Mouse (Mus musculus): ENCODE data around the gene Plekha7.

Gene Plekha7

DNA sequence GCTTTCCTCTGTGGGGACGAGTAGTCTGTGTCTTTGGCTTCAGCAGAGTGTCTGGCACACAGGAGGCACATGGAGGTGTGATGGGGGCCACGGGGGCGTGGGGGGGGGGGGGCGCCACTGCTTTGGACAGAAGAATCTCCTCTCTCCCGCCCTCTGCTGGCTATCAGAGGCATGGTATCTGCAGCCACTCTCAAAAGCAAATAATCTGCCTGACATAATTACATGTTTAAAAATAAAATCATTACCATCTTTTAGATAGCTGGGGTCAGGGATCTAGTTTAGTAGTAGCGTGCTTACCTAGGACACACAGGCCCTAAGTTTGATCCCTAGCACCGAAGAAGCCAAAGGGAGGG, 60.8 kb downstream of the Plekha7 start:
- DNase-seq = peak; percentile 78 to 81

DNA sequence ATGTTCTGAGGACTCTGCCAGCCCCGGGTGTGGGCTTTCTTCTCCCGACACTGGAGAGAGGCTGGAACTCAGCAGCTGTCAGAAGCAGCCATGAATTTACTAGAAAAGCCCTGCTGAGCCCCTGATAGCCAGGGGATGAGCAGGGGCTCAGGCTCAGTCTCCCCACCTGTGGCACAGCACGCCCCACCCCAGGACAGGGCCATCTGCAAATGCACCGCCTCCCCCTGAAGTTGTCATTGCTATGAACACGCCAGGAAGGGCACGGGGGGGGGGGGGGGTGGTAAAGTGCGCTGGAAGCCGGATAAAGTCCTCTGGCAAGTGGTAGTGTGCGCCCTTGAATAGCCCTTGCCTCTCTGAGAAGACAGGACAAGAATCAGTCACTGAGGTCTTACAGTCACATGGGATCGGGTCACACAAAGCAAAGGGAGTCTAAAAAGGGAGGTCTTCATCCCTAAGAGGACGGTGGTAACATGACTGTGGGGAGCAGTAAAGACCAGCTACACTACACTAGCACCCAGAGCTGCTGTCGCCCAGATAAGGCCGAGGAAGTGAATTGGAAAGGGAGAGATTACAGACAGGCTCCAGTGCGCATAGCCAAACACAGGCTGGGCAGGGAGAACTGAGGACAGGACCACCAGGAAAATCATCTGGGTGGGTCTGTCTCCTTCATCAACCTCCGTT, 61.3 kb downstream of the Plekha7 start:
- peak; percentile 20 to 39 for DNase-seq

DNA sequence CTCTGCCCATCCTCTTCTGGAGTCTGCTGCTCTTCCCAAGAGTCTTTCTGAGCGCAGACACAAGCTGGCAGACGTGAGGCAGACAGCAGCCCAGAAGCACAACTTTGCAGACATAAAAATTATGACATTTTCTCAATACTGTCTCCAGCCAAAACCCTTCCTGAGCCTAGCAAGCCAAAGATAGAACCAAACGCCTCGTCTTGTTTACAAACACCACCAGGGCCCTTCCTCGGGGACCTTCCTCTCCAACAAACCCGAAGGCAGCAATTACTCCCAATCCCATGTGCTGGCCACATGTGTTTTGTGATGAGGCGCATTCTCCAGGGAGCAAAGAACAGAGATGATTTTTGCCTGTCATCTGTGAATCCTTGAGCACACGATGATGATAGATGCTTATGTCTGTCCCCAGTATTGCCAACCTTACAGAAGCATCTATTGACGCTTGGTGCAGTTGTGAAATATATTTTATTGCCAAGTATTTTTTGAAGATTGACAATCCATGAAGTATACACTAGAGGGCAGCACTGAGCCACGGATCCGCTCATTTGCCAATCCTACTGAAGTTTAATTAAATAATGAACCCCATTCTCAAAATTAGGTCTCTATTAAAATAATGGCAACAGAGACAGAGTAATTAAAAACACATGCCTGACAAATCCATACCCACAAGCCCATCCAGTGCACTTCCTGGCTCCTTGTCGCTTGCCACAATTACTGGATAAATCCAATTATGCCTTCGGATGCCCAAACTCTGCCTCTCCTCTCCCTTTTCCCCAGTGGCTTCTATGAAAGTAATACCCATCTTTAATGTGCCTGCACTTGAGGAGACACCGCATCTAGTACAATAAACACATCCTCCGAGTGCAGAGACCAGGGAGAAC, 62.1 kb downstream of the Plekha7 start:
- peak; percentile 31 to 74 for DNase-seq

DNA sequence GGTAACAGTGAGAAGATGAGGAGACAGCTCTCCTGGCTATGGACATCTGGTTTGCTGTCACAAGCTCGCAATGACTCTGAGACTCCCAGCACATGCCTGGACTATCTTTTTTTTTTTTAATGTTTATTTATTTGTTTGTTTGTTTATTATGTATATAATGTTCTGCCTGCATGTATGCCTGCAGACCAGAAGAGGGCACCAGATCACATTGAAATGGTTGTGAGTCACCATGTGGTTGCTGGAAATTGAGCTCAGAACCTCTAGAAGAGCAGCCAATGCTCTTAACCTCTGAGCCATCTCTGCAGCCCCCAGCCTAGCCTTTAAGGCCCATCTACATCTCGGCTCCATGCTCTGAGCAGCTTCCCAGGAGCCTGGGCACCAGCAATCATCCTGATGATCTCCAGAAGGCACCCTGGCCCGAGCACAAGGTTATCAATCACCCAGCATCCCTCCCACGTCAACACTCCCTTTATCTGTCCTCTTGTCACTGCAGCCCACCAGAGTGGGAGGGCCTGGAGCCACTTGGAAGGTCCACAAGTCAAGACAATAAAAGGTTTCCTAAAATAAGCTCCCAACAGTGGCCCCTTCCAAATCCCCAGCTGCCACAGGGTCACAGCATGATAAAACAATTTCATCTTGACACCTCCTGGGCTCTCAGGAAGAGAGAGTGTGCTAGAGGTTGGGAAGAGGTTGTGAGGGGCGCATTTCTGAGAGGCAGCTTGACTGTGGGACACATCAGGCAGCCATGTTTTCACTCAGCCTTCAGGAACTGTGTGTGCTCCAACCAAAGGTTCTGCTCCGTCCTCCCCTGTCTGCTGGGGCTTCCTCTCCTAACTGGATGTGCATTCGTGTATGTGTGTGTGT, 63.6 kb downstream of the Plekha7 start:
- peak; percentile 40 to 57 for DNase-seq

DNA sequence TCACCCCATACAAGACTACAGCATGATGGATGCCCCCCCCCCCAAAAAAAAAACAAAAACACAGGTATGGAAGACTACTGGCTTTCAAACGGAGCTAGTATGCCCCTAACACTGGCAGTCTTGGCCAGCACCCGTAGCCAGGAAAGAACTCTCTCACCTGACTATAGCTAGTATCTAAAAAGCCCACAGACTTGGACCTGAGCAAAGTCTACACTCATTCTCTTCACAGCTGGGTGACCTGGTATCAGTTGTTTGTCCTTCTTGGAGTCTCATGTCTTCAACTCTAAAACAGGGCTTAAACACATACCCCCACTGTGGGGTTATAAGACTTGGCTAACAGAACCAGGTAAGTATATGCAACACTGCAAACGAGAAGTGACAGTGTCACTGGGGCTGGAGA, 65.4 kb downstream of the Plekha7 start:
- no peak for DNase-seq

DNA sequence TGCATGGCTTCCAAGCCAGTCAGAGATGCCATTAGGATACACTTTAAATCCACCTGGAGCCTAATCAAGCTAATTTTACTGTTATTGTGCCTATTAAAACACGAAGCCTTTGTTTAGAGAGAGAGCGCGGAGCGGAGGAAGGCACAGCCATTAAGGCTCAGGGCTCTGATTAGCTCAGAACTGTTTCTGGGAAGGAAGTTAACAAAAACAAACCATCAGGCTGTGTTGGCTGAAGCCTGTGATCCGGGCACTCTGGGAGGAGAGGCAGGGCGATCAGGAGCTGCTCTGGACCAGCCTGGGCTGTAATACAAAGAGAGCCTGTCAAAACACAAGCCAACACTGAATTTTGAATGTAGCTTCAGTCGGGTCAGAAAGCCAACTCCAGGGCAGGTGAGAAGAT, 66.6 kb downstream of the Plekha7 start:
- no peak for DNase-seq

DNA sequence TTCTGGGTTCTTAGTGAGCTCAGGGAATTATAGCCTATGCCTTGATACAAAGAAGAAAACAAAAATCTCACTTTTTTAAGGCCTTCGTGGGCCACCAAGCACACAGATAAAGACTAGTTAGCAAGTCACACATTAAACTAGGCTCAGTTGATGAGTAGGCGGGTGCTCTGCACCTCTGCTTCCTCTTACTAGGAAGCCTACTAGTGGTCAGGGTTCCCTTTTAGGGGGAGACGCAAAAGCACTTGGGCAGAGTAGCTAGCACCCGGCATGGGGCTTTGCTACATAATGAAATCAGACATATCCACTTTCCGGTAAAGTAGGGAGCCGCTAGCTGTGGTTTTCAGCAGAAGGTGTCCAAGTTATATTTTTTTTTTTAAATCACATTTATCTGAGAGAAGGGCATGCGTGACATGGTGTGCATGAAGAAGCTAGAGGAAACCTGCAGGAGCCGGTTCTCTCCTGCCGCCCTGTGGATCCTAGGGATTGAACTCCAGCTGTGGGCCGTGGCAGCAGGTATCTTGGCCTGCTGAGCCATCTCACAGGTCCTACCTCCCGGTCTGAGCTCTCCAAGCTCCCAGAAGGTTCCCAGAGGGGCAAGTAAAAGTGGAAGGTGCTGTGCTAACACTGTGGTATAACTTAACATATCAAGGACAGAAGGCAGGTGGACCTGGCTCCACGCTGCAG, 67.2 kb downstream of the Plekha7 start:
- no peak for DNase-seq

DNA sequence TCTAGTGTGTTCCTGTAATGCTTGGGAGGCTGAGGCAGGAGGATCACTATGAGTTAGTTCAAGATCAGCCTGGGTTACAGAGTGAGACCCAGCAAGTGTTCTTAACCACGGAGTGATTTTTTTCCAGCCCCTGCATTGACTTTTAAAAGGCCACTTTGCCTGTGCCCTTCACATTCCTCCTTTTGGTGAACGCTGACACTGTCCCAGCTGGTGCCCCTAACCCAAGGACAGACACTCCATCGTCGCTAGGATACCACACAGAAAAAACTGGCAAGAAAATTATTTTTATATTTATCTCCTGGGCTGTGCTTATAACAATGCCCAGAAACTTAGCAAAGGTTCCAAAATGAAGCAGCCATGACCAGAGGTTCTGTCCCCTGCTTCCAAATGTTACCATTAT, 67.8 kb downstream of the Plekha7 start:
- no peak for DNase-seq

DNA sequence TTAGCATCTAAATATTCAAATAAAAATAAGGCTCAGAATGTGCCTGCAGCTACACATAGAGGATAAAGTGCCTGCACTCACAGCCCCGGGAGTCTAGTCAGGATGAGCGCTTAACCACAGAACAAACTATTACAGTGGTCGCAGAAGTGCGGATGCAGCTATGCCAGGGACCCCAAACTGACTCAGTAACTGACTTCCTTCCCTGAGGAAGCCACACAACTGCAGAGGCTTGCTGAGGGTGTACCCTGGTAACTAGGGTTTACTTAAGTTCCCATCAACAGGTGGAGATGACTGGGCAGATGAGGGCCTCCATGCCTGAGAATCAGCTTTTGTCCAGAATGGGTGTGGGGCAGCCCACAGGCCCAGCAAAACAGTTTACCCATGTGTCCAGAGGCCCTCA, 69.9 kb downstream of the Plekha7 start:
- no peak for DNase-seq

DNA sequence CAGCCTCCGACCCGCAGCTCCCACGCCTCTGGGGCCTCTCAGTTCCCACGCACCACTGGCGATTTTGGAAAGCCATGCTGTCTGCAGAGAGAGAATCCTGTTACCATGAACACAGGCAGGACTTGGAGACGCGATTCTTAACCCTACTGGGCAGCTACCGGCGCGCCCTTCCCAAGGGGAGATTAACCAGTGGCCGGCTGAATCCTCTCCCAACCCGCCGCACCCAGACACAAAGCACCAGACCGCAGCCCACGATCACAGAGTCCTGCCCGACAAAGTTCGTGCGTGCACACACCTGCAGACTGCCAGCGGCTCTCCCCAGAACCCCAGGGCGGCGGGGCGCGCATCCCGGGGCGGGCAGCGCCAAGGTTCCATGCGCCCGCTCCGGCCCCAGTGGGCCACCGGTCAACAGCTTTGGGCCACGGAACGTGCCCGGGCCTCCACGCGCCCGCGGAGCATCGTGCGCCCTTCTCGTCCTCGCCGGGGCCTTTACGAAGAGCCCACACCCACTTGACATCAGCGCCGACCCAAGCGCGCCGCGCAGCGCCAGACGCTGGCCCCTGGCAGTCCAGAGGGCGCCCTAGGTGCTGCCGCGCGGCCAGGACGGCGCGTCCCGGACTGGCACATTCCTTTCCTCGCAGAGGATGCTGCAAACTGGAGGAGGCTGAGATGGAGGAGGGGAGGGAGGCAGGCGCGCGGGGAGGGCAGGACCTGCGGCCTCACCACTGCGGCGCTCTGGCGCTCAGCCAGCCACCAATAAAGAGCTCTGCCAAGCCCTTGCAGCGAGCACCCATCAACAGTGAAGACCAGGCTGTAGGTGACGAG, 70.8 kb downstream of the Plekha7 start:
- DNase-seq = peak; percentile 49 to 52

DNA sequence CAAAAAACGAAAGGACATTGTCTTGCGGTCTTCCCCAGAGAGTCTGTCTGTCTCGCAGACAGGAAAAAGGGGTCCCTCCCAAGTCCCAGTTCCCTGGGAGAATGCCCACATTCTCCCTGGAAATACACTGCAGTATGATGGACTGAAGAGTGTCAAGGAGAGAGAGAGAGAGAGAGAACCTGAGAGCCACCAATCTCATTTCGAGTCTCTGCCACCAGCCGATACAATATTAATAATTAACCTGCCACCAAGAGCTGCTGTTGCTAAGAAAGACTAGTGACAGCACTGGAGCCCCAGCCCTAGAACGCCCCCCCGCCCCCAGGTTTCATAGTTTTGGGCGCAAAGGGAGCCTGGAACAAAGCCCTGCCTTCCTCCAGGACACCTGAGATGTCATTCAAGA, 71.6 kb downstream of the Plekha7 start:
- no peak for DNase-seq

DNA sequence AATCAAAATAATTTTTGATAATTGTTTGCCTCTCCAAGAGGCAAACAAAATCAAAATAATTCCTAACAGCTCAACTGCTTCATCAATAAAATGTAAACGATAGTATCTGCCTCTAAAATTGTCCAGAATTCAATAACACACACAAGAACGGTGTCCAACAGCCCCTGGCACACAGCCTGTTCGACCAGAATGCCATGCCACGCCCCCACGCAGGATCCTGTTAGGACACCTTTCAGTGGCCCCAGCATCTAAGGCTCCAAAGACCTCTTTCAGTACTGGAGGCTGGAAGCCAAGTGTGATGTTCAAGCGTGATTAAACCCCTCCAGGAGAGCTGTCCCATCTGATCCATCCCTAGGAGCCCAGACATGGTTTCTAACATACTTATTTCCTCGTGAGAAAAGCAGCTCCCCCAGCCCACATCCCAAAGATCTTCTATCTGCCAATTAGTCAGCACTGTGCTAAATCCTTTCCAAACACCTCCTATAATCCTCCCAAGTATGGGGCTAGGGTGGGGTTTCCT, 73.8 kb downstream of the Plekha7 start:
- peak; percentile 75 to 80 for DNase-seq

DNA sequence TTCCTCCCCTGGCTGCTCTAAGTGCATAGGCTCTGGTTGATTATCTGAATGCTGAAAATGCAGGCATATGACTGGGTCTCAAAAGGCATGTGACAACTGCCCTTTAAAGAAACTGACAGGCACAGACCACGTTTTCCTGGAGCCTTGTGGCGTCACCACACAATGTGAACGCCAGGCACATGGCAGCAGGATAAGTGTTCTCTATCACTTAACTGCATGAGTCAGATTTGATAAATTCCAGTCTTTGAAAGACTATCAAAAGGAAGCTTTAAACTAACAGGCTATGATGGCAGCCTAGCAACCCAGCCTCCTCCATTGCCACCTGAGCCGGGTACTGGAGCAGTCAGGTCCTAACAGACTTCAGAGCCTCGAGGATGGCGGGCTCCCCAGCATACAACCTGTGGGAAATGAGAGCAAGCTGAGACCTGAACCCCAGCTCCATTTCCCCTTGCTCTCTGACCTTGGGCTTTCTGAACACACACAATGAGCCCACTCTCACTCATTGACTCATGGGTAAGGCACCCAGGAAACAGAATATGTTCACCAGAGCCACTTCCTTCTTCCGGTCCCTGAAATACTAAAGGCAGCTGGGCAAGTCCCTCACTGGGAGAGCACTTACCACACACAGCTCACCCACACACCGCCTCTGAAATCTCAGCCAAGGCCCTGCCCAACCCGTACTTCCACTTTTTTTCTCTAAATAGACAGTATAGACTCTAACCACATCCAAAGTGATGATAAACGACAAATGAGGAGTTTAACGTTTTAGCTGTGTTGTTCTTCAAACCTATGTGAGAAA, 77.2 kb downstream of the Plekha7 start:
- DNase-seq = no peak

DNA sequence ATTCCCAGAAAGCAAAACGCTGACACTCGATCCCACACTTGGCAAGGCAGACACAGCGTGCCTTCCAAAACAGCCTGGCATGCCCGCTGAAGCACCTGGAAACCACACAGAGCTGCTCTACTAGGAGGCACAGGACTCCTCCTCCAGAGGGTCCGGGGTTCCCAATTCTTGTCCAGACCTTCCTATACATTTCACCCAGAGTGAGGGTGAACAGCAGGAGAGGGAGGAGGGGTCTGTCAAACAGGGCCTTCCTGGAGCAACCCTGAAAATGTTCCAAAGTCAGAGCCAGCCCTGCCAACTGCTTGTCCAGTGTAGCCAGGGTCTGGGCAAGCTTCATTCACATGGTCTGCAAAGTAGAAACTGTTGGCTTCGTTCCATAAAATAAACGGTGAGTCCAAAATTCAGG, 81.3 kb downstream of the Plekha7 start:
- DNase-seq = peak; percentile 79 to 80

DNA sequence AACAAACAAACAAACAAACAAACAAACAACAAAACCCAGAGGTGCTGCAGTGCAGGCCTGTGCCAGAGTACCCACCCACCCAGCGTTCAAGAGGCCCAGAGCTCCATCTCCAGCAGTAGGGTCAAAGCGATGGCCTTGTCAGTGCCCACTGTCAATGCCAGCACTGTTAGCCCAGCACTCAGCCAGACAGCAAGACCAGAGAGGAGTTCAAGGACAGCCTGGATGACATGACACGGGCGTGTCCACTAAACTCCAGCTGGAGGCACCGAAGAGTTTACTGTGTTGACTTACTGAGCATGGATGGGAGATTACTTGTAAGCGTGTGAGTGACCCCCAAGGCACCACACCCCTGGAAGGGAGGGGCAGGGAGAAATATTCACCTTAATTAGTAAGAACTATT, 81.9 kb downstream of the Plekha7 start:
- no peak for DNase-seq

DNA sequence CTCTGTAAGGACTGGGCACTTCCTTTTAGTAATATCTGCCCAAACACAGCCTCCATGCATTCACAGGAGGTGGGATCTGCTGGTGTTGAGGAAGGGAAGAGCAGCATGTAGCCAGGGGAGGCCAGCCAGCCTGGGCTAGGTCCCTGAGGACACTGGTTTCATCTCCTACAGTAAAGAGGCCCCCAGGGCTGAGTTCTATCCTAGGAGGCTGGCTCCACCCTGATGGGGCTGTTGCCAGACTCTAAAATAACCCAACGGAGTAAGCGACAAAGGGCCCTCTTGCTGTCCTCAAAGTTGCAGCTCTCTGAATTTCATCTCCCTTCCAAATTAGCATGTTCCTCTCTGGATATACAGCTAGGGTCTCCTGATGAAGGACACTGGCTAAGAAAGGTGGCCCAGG, 83.6 kb downstream of the Plekha7 start:
- no peak for DNase-seq

DNA sequence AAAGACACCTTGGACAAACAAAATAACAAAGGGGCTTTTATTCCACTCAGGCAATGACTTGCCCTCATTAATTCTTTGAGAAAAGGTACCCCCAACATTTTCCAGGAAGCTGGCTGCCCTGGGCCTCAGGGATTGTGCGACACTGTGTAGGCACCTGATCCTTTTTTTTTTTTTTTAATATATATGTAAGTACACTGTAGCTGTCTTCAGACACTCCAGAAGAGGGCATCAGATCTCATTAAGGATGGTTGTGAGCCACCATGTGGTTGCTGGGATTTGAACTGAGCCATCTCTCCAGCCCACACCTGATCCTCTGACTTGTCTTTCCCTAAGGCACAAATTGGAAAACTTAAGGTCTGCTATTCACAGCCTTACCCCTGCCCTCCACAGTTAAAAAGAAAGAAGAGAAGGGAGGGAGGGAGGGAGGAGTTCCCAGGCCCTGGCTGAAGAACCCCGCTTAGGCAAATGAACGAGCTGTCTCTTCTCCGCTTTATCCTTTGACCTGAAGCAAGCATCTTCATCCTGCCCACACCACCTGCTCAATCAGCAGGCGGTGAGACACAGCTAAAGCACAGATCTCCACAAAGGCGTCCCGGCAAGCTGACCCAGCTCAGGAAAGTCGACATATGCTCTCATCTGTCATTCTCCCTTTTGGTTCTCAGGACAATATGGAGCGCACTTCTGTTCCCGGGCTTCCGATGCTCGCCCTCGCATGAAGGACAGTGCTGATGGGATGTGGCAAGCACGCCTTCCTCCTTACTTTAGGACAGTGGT, 85.0 kb downstream of the Plekha7 start:
- DNase-seq = peak; percentile 48 to 70

DNA sequence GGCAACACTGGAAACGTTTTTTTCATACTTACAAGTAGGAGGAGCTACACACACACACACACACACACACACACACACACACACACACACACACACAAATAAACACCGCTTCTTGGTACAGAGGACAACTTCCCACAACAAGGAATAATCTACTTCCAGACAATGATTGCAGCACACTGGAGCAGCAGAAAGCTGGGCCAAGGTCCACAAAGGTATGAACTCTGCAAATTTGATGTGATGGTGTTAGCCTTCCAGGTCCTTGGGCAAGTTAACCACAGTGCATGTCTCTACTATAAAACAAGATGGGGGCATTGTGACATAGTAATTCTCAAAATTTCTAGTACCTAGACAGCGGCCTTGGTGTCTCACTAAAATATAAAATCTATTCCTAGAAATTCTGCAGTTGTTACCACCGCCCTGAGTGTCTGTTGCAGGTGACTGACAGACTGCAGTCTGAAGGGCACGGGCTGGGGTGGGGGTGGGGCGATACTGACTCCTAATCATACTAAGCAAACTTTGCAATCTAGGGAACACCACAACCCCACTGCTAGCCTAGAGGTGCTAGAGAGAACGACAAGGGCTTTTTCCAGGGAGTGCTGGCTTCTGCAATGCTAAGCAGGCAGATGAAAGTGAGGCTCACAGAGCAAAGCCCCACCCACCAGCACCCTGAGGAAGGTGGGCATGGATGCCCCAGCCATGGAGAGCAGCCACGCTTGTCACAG, 85.7 kb downstream of the Plekha7 start:
- DNase-seq = peak in 1 of 2 experiments; percentile 22

DNA sequence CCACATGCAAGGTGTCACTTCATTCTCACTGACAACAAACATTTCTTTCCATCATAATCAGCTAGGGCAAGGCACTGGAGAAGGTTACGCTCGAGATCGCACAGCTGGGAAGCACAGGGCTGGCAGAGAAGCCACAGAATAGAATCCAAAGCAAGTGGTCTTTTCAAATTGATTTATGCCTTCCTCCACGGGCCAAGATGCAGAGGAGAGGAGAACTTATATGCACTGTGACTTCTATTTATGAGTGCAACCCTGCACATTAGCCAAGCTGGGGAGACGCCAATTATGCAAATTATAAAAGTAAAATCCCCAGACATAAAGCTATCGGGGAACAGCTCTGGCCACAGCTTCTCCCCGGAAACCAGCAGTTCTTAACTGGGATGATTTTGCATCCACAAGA, 86.3 kb downstream of the Plekha7 start:
- DNase-seq = peak in 1 of 2 experiments; percentile 25

Measured in cerebellum, postnatal 10 days (tissue).